Mouse (Mus musculus) sigmoid colon, adult 10 weeks (tissue): ENCODE data around the gene Btn1a1. TPM values are rescaled to one million over a fixed set of nuclear protein-coding genes. Genes with fewer than 3 reads are reported as not detected.

Source experiments
- polyA plus RNA-seq: library from polyadenylated mRNA; stranded (reverse); fragments of 350-450 nt; fragmentation: Illumina TruSeq; extraction: RNeasy Lipid Tissue Mini Kit (QIAGEN cat#74804); gene quantifications from one replicate; pipeline ENCODE4 v1.2.3, GENCODE M21; 2014; ENCODE audit warnings: low read depth, low replicate concordance

Gene Btn1a1
- 4.6 TPM for polyA plus RNA-seq

DNA sequence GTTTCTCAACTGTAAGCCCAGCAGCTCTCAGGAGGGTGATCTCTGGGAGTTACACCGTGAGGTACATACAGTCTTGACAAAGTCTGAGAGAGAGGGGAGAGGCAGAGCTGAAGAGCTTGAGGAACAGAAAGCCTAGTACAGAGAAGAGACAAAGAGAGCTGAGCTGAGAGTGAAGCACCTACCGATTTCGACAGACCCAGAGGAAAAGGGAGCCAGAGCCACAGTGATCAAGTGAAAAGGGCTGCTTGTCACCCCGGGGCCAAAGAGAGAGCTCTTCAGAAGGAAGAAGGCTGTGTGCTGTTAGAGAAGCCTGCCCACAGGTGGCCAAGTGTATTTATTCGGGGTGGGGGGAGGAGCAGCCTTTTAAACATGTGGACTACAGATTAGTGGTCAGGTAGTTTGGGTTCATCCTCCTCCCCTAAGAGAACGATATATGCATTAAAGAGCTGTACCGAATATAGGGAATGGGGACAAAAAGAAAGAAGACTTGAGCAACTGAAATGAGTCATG, at the start of gene Btn1a1:
TSS of gene Btn1a1 (minus strand) at position 302 of the 510 bp plus-strand sequence.

DNA sequence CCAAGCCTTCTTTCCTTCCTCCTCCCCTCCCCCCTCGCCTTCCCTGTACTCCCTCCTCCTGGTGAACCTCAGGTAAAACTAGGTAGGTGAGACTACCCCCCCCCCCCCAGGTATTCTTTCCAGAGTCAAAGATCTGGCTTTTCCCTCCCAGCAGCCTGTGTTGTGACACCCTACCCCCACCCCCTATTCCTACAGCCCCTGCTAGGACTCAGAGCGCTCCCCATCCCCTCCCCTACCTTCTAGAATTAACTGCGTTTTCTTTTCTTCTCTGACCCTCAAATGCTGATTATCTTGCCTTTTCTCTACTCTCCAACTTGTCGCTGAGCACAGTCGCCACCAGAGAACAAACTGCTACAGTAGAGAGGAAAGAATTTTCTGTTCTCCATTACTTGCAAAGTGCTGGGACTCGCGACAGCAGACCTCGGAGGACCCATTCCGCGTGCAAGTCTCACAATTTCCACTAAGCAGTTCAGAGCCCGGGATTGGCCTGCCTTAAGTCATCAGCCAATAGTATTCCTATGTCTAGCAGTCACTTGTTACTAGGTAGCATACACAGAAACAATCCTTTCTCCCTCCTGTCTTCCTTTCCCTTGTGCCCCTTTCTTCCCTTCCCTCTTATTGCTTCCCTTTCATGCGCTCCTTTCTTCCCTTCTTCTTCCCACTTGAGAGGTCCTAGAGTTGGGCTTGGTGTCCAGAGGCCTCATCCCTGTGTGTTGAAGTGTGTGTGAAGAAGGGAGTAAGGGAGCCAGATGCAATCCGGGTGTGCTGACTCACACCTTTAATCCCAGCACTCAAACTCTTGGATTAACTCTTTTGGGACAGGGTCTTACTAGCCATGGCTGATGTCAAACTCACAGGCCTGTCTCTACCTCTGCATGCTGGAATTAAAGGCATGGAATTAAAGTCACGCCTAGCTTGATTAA, 23.0 kb upstream of the Btn1a1 start, which contains the start of gene Btn2a2:
TSS of gene Btn2a2 (minus strand) at position 458 of the 923 bp plus-strand sequence.

DNA sequence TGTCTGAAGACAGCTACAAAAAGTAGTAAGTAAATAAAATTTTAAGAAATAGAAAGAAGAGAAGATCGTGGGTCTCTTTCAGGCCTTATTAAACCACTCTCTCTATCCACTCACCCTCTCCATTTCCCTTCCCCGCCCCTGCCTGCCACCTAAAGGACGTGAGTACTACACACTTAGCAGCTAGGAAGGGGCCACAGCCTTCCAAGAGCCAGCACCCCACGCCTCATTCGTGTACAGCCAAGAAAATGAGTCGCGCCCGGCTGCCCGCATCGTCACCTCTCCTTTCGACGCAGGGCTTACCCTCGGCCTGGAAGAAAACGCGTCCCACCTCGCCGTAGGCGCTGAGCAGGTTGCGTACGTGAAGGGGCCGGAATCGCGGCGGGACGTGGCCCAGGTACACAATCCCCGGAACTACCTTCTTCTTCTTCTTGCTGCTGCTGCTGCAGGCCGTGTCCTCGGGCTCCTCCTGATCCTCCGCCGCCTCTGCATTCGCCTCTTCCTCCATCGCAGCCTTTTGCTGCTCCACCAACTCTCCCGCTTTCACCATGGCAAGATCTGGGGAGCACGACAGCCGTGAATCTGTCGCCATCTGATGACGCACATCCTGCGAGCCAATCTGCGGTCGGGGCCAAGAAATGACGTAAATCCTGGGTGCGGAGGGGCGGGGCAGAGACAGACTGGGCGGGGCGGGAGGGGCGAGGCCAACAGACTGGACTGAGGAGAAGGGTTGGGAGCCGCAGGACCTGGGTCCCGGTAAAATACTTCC, 42.2 kb downstream of the Btn1a1 start, which contains the start of gene Abt1:
TSS of gene Abt1 (minus strand) at position 581 of the 766 bp plus-strand sequence.

Other genes starting within 250 kb of the Btn1a1 start
- not detected for gene Vmn1r222, start 230.0 kb downstream of the Btn1a1 start, polyA plus RNA-seq
- gene Vmn1r223, start 218.8 kb downstream of the Btn1a1 start, polyA plus RNA-seq: not detected
- gene Zfp322a, start 96.7 kb downstream of the Btn1a1 start, polyA plus RNA-seq: 97.3 TPM
- 2.2 TPM for gene Abt1, start 42.0 kb downstream of the Btn1a1 start, polyA plus RNA-seq
- gene Btn2a2, start 23.0 kb upstream of the Btn1a1 start, polyA plus RNA-seq: not detected
- gene Hist1h4h, start 65.1 kb upstream of the Btn1a1 start, polyA plus RNA-seq: not detected
- not detected for gene Hist1h2af, start 68.0 kb upstream of the Btn1a1 start, polyA plus RNA-seq
- gene Hist1h3g, start 69.5 kb upstream of the Btn1a1 start, polyA plus RNA-seq: not detected
- gene Hist1h2bh, start 77.5 kb upstream of the Btn1a1 start, polyA plus RNA-seq: 2.1 TPM
- gene Hist1h3f, start 78.2 kb upstream of the Btn1a1 start, polyA plus RNA-seq: not detected
- not detected for gene Hist1h4f, start 85.7 kb upstream of the Btn1a1 start, polyA plus RNA-seq
- gene Hist1h1d, start 87.4 kb upstream of the Btn1a1 start, polyA plus RNA-seq: 3.9 TPM
- not detected for gene Hist1h3e, start 96.5 kb upstream of the Btn1a1 start, polyA plus RNA-seq
- gene Hist1h2ae, start 105.3 kb upstream of the Btn1a1 start, polyA plus RNA-seq: not detected
- 3.6 TPM for gene Hist1h2bg, start 105.5 kb upstream of the Btn1a1 start, polyA plus RNA-seq
- gene Hist1h2bf, start 108.3 kb upstream of the Btn1a1 start, polyA plus RNA-seq: not detected
- gene Hist1h2ad, start 108.5 kb upstream of the Btn1a1 start, polyA plus RNA-seq: not detected
- gene Hist1h3d, start 109.9 kb upstream of the Btn1a1 start, polyA plus RNA-seq: 6.7 TPM
- 2.3 TPM for gene Hist1h4d, start 115.7 kb upstream of the Btn1a1 start, polyA plus RNA-seq
- 16.9 TPM for gene Hist1h2be, start 155.2 kb upstream of the Btn1a1 start, polyA plus RNA-seq
- 6.3 TPM for gene Hist1h1e, start 156.7 kb upstream of the Btn1a1 start, polyA plus RNA-seq
- gene Hist1h2ac, start 218.0 kb upstream of the Btn1a1 start, polyA plus RNA-seq: 9.6 TPM
- 364 TPM for gene Hist1h2bc, start 218.3 kb upstream of the Btn1a1 start, polyA plus RNA-seq
- not detected for gene Hist1h1t, start 229.9 kb upstream of the Btn1a1 start, polyA plus RNA-seq
- gene Hist1h4c, start 232.6 kb upstream of the Btn1a1 start, polyA plus RNA-seq: 2.2 TPM
- gene Hfe, start 245.0 kb upstream of the Btn1a1 start, polyA plus RNA-seq: 13.2 TPM